Mouse (Mus musculus) G1E (cell line): Measurements from ENCODE around the gene Astn2.

Experiments used
- CTCF ChIP-seq: IDR thresholded peaks from 2 replicates; pipeline ENCODE4 v1.5.1; 2012; ENCODE audit warnings: low read depth, low read length, inconsistent platforms, mixed read lengths
- GATA1 ChIP-seq: IDR thresholded peaks from 2 replicates; pipeline ENCODE4 v1.6.1; 2012; ENCODE audit warnings: borderline replicate concordance, low read length, inconsistent platforms, mixed read lengths
- GATA2 ChIP-seq: IDR thresholded peaks from 2 replicates; pipeline ENCODE4 v1.6.1; 2012; ENCODE audit warnings: low read depth, low read length, inconsistent platforms, borderline replicate concordance
- POLR2AphosphoS5 ChIP-seq: IDR thresholded peaks from 2 replicates; pipeline ENCODE4 v1.6.1; 2012; ENCODE audit warnings: low read depth, low read length, inconsistent platforms; ENCODE audit not compliant: insufficient replicate concordance
- TAL1 ChIP-seq: conservative IDR thresholded peaks from 2 replicates; pipeline ENCODE4 v1.6.1; 2012; ENCODE audit warnings: low read depth, low read length, inconsistent platforms, mixed read lengths

DNA sequence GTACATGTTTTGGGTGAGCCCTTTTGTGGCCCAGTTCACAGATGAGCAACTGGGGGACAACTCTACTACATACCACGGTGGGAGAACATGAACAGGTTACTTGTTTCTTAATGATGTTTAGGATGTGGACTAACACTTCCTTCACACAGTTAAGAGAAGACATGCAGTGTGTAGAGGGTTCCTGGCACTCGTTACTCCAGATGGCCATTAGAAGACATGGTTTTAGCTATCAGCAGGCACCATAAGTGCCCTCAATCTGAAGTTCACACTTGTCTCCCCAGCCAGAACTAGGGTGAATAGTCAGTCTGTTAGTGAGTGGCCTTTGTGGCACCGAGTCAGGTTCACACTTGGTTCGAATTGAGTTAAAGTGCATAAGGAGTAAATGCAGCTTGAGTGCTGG is 796.3 kb downstream of the Astn2 start:
- TF ChIP-seq CTCF (no peak), GATA2 (no peak), POLR2AphosphoS5 (no peak), TAL1 (no peak), GATA1 (no peak)
